Mouse (Mus musculus): ENCODE results near the gene Smyd4. TPM values are rescaled to one million over a fixed set of nuclear protein-coding genes. Genes with fewer than 3 reads are reported as not detected.

Gene Smyd4
- polyA plus RNA-seq, 1 experiment from 2014 or later: 16.3 TPM

- no peaks in the 10 kb centered on the region for H3K27me3 ChIP-seq (ENCODE audit: control insufficient read depth, insufficient read depth, low read length)
- no peaks in the 10 kb centered on the region for H3K9me3 ChIP-seq (replicated peaks; ENCODE audit: control insufficient read depth, low read length)
- H3K4me2 ChIP-seq (ENCODE audit: low read depth, low read length): peak overlapping the region; percentile 5; the same call in 1 of the 2 replicates
- H3K9ac ChIP-seq (ENCODE audit: low read length): no peak overlapping the region
- peaks cover 12% of the 10 kb centered on the region for H3K36me3 ChIP-seq (ENCODE audit: control insufficient read depth, insufficient read depth)
- peaks cover 3% of the 10 kb centered on the region; the same call in 1 of the 2 replicates for H3K4me1 ChIP-seq (ENCODE audit: control insufficient read depth, insufficient read depth, low read length)
- 66% methylated on average over 14 of the region's 14 CpGs for WGBS
- H3K4me3 ChIP-seq (ENCODE audit: low read length): no peak overlapping the region
- 0 out of 2 replicates have a peak, but pooled peaks have one; percentile 32 for ATAC-seq (replicated peaks; ENCODE audit: extremely low read depth, insufficient read depth, low FRiP score)
- peak overlapping the region; percentile 16; the same call in 1 of the 2 replicates for H3K27ac ChIP-seq (ENCODE audit: low read length)
Observed at GRCm38 (mm10) chr11:75318351-75319221, 29.6 kb upstream of the Smyd4 start.

- Histone ChIP-seq H3K4me2 (ENCODE audit: low read depth, low read length) (no peak overlapping the region), H3K27me3 (ENCODE audit: control insufficient read depth, insufficient read depth, low read length) (no peaks in the 10 kb centered on the region), H3K4me1 (ENCODE audit: control insufficient read depth, insufficient read depth, low read length) (peaks cover 3% of the 10 kb centered on the region; the same call in 1 of the 2 replicates), H3K9me3 (replicated peaks; ENCODE audit: control insufficient read depth, low read length) (no peaks in the 10 kb centered on the region), H3K36me3 (ENCODE audit: control insufficient read depth, insufficient read depth) (peaks cover 6% of the 10 kb centered on the region), H3K9ac (ENCODE audit: low read length) (no peak overlapping the region), H3K27ac (ENCODE audit: low read length) (no peak overlapping the region), H3K4me3 (ENCODE audit: low read length) (no peak overlapping the region)
- ATAC-seq (replicated peaks; ENCODE audit: extremely low read depth, insufficient read depth, low FRiP score): no peak
- WGBS: 64% methylated on average over 5 of the region's 5 CpGs
Observed at GRCm38 (mm10) chr11:75319246-75319645, 29.0 kb upstream of the Smyd4 start.

GRCm38 (mm10) chr11:75323326-75323737, 24.9 kb upstream of the Smyd4 start:
- no peaks in the 10 kb centered on the region for H3K9me3 ChIP-seq (replicated peaks; ENCODE audit: control insufficient read depth, low read length)
- H3K4me3 ChIP-seq (ENCODE audit: low read length): no peak overlapping the region
- H3K9ac ChIP-seq (ENCODE audit: low read length): no peak overlapping the region
- peaks cover 6% of the 10 kb centered on the region; the same call in 1 of the 2 replicates for H3K4me1 ChIP-seq (ENCODE audit: control insufficient read depth, insufficient read depth, low read length)
- peaks cover 3% of the 10 kb centered on the region for H3K36me3 ChIP-seq (ENCODE audit: control insufficient read depth, insufficient read depth)
- WGBS: 76% methylated on average over 8 of the region's 8 CpGs
- no peak overlapping the region for H3K27ac ChIP-seq (ENCODE audit: low read length)
- H3K27me3 ChIP-seq (ENCODE audit: control insufficient read depth, insufficient read depth, low read length): no peaks in the 10 kb centered on the region
- ATAC-seq (replicated peaks; ENCODE audit: extremely low read depth, insufficient read depth, low FRiP score): no peak
- no peak overlapping the region for H3K4me2 ChIP-seq (ENCODE audit: low read depth, low read length)

GRCm38 (mm10) chr11:75324433-75324832, 23.8 kb upstream of the Smyd4 start:
- peaks cover 5% of the 10 kb centered on the region for H3K36me3 ChIP-seq (ENCODE audit: control insufficient read depth, insufficient read depth)
- WGBS: 93% methylated on average over 2 of the region's 2 CpGs
- ATAC-seq (replicated peaks; ENCODE audit: extremely low read depth, insufficient read depth, low FRiP score): no peak
- H3K4me3 ChIP-seq (ENCODE audit: low read length): no peak overlapping the region
- no peak overlapping the region for H3K4me2 ChIP-seq (ENCODE audit: low read depth, low read length)
- H3K27ac ChIP-seq (ENCODE audit: low read length): no peak overlapping the region
- no peak overlapping the region for H3K9ac ChIP-seq (ENCODE audit: low read length)
- H3K9me3 ChIP-seq (replicated peaks; ENCODE audit: control insufficient read depth, low read length): no peaks in the 10 kb centered on the region
- no peaks in the 10 kb centered on the region for H3K27me3 ChIP-seq (ENCODE audit: control insufficient read depth, insufficient read depth, low read length)
- H3K4me1 ChIP-seq (ENCODE audit: control insufficient read depth, insufficient read depth, low read length): peaks cover 6% of the 10 kb centered on the region; the same call in 1 of the 2 replicates

- no peak for ATAC-seq (replicated peaks; ENCODE audit: extremely low read depth, insufficient read depth, low FRiP score)
- Histone ChIP-seq H3K27me3 (ENCODE audit: control insufficient read depth, insufficient read depth, low read length) (no peaks in the 10 kb centered on the region), H3K9me3 (replicated peaks; ENCODE audit: control insufficient read depth, low read length) (no peaks in the 10 kb centered on the region), H3K4me3 (ENCODE audit: low read length) (no peak overlapping the region), H3K27ac (ENCODE audit: low read length) (no peak overlapping the region), H3K36me3 (ENCODE audit: control insufficient read depth, insufficient read depth) (peaks cover 5% of the 10 kb centered on the region), H3K9ac (ENCODE audit: low read length) (no peak overlapping the region), H3K4me1 (ENCODE audit: control insufficient read depth, insufficient read depth, low read length) (0 out of 2 replicates have a peak, but pooled peaks cover 2% of the 10 kb centered on the region), H3K4me2 (ENCODE audit: low read depth, low read length) (no peak overlapping the region)
- WGBS: 59% methylated on average over 16 of the region's 16 CpGs
Observed at GRCm38 (mm10) chr11:75325116-75325968, 22.9 kb upstream of the Smyd4 start.

GRCm38 (mm10) chr11:75325969-75326311, 22.3 kb upstream of the Smyd4 start:
- ATAC-seq (replicated peaks; ENCODE audit: extremely low read depth, insufficient read depth, low FRiP score): no peak
- no peak overlapping the region for H3K4me2 ChIP-seq (ENCODE audit: low read depth, low read length)
- WGBS: 48% methylated on average over 7 of the region's 7 CpGs
- 0 out of 2 replicates have a peak, but pooled peaks cover 2% of the 10 kb centered on the region for H3K4me1 ChIP-seq (ENCODE audit: control insufficient read depth, insufficient read depth, low read length)
- H3K9ac ChIP-seq (ENCODE audit: low read length): no peak overlapping the region
- H3K36me3 ChIP-seq (ENCODE audit: control insufficient read depth, insufficient read depth): peaks cover 5% of the 10 kb centered on the region
- no peaks in the 10 kb centered on the region for H3K27me3 ChIP-seq (ENCODE audit: control insufficient read depth, insufficient read depth, low read length)
- no peak overlapping the region for H3K27ac ChIP-seq (ENCODE audit: low read length)
- H3K4me3 ChIP-seq (ENCODE audit: low read length): no peak overlapping the region
- no peaks in the 10 kb centered on the region for H3K9me3 ChIP-seq (replicated peaks; ENCODE audit: control insufficient read depth, low read length)

GRCm38 (mm10) chr11:75336676-75337075, 11.6 kb upstream of the Smyd4 start:
- H3K9me3 ChIP-seq (replicated peaks; ENCODE audit: control insufficient read depth, low read length): no peaks in the 10 kb centered on the region
- H3K27me3 ChIP-seq (ENCODE audit: control insufficient read depth, insufficient read depth, low read length): no peaks in the 10 kb centered on the region
- H3K27ac ChIP-seq (ENCODE audit: low read length): no peak overlapping the region
- 56% methylated on average over 8 of the region's 8 CpGs for WGBS
- H3K4me2 ChIP-seq (ENCODE audit: low read depth, low read length): no peak overlapping the region
- H3K36me3 ChIP-seq (ENCODE audit: control insufficient read depth, insufficient read depth): peaks cover 31% of the 10 kb centered on the region
- peaks cover 5% of the 10 kb centered on the region; the same call in 1 of the 2 replicates for H3K4me1 ChIP-seq (ENCODE audit: control insufficient read depth, insufficient read depth, low read length)
- ATAC-seq (replicated peaks; ENCODE audit: extremely low read depth, insufficient read depth, low FRiP score): no peak
- H3K4me3 ChIP-seq (ENCODE audit: low read length): no peak overlapping the region
- H3K9ac ChIP-seq (ENCODE audit: low read length): no peak overlapping the region

GRCm38 (mm10) chr11:75337246-75337645, 11.0 kb upstream of the Smyd4 start:
- no peak overlapping the region for H3K27ac ChIP-seq (ENCODE audit: low read length)
- peaks cover 31% of the 10 kb centered on the region for H3K36me3 ChIP-seq (ENCODE audit: control insufficient read depth, insufficient read depth)
- H3K27me3 ChIP-seq (ENCODE audit: control insufficient read depth, insufficient read depth, low read length): no peaks in the 10 kb centered on the region
- 85% methylated on average over 7 of the region's 7 CpGs for WGBS
- peaks cover 5% of the 10 kb centered on the region; the same call in 1 of the 2 replicates for H3K4me1 ChIP-seq (ENCODE audit: control insufficient read depth, insufficient read depth, low read length)
- no peak overlapping the region for H3K4me2 ChIP-seq (ENCODE audit: low read depth, low read length)
- no peak overlapping the region for H3K9ac ChIP-seq (ENCODE audit: low read length)
- ATAC-seq (replicated peaks; ENCODE audit: extremely low read depth, insufficient read depth, low FRiP score): no peak
- no peaks in the 10 kb centered on the region for H3K9me3 ChIP-seq (replicated peaks; ENCODE audit: control insufficient read depth, low read length)
- H3K4me3 ChIP-seq (ENCODE audit: low read length): no peak overlapping the region

Data from heart, embryonic 16.5 days (tissue).